Mouse (Mus musculus) forebrain, embryonic 11.5 days (tissue): ENCODE measurements around the gene Eomes. TPM values are rescaled to one million over a fixed set of nuclear protein-coding genes. Genes with fewer than 3 reads are reported as not detected.

Experiments
- ATAC-seq: fragments of 200-750 bp; cut with Nextera tagmentation; replicated peaks from 2 replicates; pipeline ENCODE4 v1.8.0; 2017; ENCODE audit warnings: moderate TSS enrichment; ENCODE audit not compliant: low FRiP score
- DNase-seq: peaks from one replicate; pipeline ENCODE4 v3.0.0-alpha.2; 2017; ENCODE audit warnings: low spot score
- H3K27ac ChIP-seq: fragments of 300-500 bp; sonication (generic); 2 replicates; pipeline ENCODE4 v1.5.1; 2014; ENCODE audit warnings: low read depth, low read length
- H3K27me3 ChIP-seq: fragments of 300-500 bp; sonication (generic); 2 replicates; pipeline ENCODE4 v1.6.1; 2014; ENCODE audit warnings: mild to moderate bottlenecking, low read length, mixed read lengths; ENCODE audit not compliant: control insufficient read depth, insufficient read depth
- H3K36me3 ChIP-seq: fragments of 300-500 bp; sonication (generic); 2 replicates; pipeline ENCODE4 v1.6.1; 2014; ENCODE audit warnings: mild to moderate bottlenecking, low read length, moderate library complexity, mixed read lengths; ENCODE audit not compliant: control insufficient read depth, insufficient read depth
- H3K4me1 ChIP-seq: fragments of 300-500 bp; sonication (generic); replicated peaks from 2 replicates; pipeline ENCODE4 v1.6.1; 2014; ENCODE audit warnings: low read length, mixed read lengths; ENCODE audit not compliant: control insufficient read depth, insufficient read depth
- H3K4me2 ChIP-seq: fragments of 300-500 bp; sonication (generic); 2 replicates; pipeline ENCODE4 v1.6.1; 2014; ENCODE audit warnings: low read depth, mild to moderate bottlenecking, low read length, moderate library complexity, mixed read lengths; ENCODE audit not compliant: severe bottlenecking
- H3K4me3 ChIP-seq: fragments of 300-500 bp; sonication (generic); 2 replicates; pipeline ENCODE4 v1.5.1; 2014; ENCODE audit warnings: low read depth, low read length
- H3K9ac ChIP-seq: fragments of 300-500 bp; sonication (generic); 2 replicates; pipeline ENCODE4 v1.6.1; 2014; ENCODE audit warnings: low read length
- H3K9me3 ChIP-seq: fragments of 300-500 bp; sonication (generic); 2 replicates; pipeline ENCODE4 v1.6.1; 2016; ENCODE audit warnings: low read length, mixed read lengths; ENCODE audit not compliant: control insufficient read depth
- WGBS: fragments of 180-500 bp; shearing (Covaris S2); extraction: QIAGEN DNeasy Blood & Tissue Kit; methylation state at CpG from one replicate; pipeline ENCODE4 v1.1.7; 2014; 5-methylcytosine and 5-hydroxymethylcytosine counted together
- polyA plus RNA-seq: library from polyadenylated mRNA; unstranded; fragments of >200 nt; fragmentation: Nextera tagmentation; extraction: Ambion mirVana; gene quantifications from 2 replicates; pipeline ENCODE4 v1.2.1, GENCODE M21; 2014

The Eomes gene
- polyA plus RNA-seq, 1 experiment from 2014 or later: 22.9 TPM

DNA sequence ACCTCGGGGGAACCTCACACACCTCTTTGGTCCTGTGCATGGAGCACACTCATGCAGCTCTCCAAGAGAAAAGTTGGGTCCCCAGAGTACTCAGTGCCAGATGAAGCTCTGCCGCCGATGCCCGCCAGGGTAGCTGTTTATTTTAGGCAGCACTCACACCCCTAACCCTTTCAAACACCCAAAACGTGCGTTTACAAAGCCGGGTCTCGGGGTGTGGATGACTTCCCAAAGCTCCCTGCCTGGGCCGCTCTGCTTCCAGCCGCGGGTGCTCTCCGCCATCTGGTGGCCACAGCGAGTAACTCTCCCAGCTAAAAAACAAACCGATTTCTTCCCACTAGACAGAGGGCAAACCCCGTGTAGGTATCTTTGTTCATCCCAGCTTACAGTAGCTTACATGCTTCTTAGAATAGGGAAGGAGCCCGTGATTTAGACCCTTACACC lies 11.6 kb downstream of the Eomes start:
- H3K4me2 ChIP-seq: peak overlapping the region; percentile 59
- peak overlapping the region; percentile 30 for H3K4me3 ChIP-seq
- under 1% methylated on average over 16 of the region's 16 CpGs for WGBS
- peak; percentile 77 for ATAC-seq
- H3K9me3 ChIP-seq: no peaks in the 10 kb centered on the region
- H3K27ac ChIP-seq: no peak overlapping the region
- peaks cover 15% of the 10 kb centered on the region for H3K4me1 ChIP-seq
- no peak overlapping the region for H3K9ac ChIP-seq
- H3K36me3 ChIP-seq: no peaks in the 10 kb centered on the region
- H3K27me3 ChIP-seq: peaks cover 48% of the 10 kb centered on the region
- peak; percentile 90 for DNase-seq

DNA sequence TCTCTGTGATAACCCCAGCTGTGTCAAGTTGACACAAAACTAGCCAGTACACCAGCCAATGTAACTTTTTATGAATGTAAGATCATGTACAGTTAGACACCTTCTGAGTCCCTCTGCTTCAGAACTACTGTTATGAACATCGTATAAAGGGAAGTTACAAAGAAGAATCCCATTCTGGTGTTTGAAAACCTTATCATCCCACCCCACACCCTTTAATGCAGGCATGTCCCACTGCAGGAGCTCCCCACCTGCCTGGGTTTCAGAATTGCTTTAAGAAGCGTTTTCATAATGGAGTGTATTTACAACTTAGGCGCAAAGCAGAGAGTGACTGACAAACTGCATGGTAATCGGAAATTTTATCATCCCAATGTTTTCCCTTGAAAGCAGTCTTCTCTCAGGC lies 13.2 kb downstream of the Eomes start:
- peaks cover 35% of the 10 kb centered on the region for H3K27me3 ChIP-seq

DNA sequence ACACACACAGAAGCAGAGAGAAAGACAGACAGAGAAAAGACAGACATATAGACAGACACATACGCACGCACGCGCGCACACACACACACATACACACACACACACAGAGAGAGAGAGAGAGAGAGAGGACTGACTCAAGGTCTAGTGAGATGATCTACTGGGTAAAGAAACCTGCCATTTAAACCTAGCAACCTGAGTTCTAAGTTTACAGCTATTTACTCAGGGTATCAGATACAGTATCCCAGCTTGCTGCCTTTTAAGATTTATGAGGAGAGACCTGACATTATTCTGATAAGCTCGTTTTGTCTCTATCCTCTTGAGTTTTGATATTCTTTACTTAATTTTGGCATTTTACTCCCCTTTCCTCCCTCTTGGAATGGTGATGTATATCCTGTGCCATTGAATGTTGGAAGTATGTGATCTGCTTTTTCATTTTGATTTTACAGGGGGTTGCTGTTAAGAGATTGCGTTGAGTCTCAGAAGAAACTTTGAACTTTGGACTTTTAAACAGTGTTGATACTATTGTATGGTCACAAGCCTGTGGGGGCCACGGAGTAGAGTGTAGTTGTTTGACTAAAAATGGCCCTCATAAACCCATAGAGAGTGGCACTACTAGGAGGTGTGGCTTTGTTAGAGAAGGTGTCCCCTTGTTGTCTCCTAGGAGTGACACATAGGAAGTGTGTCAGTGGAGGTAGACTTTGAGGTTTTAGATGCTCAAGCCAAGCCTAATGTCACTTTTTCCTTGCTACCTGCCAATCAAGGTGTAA lies 15.1 kb downstream of the Eomes start:
- Histone ChIP-seq H3K9ac (no peak overlapping the region), H3K36me3 (no peaks in the 10 kb centered on the region), H3K4me1 (peaks cover 2% of the 10 kb centered on the region), H3K27ac (no peak overlapping the region), H3K9me3 (no peaks in the 10 kb centered on the region), H3K4me3 (no peak overlapping the region), H3K27me3 (peaks cover 16% of the 10 kb centered on the region), H3K4me2 (no peak overlapping the region)
- WGBS: 85% methylated on average over 8 of the region's 8 CpGs
- DNase-seq (peak; percentile 14), ATAC-seq (no peak)

More for the DNA sequence above, 13.2 kb downstream of the Eomes start:
- Histone ChIP-seq H3K36me3 (no peaks in the 10 kb centered on the region), H3K9ac (no peak overlapping the region), H3K27ac (no peak overlapping the region), H3K4me1 (peaks cover 15% of the 10 kb centered on the region), H3K4me3 (no peak overlapping the region), H3K9me3 (no peaks in the 10 kb centered on the region), H3K4me2 (no peak overlapping the region)
- no peak for DNase-seq
- WGBS: 88% methylated on average over 4 of the region's 4 CpGs
- no peak for ATAC-seq

DNA sequence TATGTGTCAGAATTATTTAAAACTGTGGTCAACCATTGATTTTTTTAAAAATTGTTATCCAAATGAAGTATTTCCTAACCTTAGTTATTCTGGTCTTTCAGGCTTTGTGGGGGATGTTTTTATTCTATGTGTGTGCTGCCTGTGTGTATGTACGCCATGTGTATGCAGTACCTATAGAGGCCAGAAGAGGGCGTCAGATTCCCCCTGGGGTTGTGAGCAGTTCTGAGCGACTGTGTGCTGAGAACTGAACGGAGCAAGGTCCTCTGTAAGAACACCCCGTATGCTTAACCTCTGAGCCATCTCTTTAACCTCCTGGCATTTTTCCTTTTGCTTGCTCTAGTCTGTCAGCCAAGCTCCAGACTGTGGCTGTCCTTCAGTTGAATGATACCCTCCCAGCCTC lies 16.1 kb downstream of the Eomes start:
- H3K27ac ChIP-seq: no peak overlapping the region
- H3K9ac ChIP-seq: no peak overlapping the region
- H3K36me3 ChIP-seq: no peaks in the 10 kb centered on the region
- no peaks in the 10 kb centered on the region for H3K4me1 ChIP-seq
- H3K4me3 ChIP-seq: no peak overlapping the region
- peaks cover 7% of the 10 kb centered on the region for H3K27me3 ChIP-seq
- 93% methylated on average over 5 of the region's 5 CpGs for WGBS
- no peak overlapping the region for H3K4me2 ChIP-seq
- H3K9me3 ChIP-seq: no peaks in the 10 kb centered on the region
- ATAC-seq: no peak
- peak; percentile 38 for DNase-seq

GRCm38 (mm10) chr9:118495933-118496332 lies 17.9 kb downstream of the Eomes start:
- no peaks in the 10 kb centered on the region for H3K36me3 ChIP-seq
- H3K9me3 ChIP-seq: no peaks in the 10 kb centered on the region
- no peak overlapping the region for H3K9ac ChIP-seq
- H3K27ac ChIP-seq: no peak overlapping the region
- H3K4me2 ChIP-seq: no peak overlapping the region
- H3K4me1 ChIP-seq: no peaks in the 10 kb centered on the region
- no peak for ATAC-seq
- DNase-seq: no peak
- no peak overlapping the region for H3K4me3 ChIP-seq
- 88% methylated on average over 3 of the region's 3 CpGs for WGBS
- no peaks in the 10 kb centered on the region for H3K27me3 ChIP-seq

DNA sequence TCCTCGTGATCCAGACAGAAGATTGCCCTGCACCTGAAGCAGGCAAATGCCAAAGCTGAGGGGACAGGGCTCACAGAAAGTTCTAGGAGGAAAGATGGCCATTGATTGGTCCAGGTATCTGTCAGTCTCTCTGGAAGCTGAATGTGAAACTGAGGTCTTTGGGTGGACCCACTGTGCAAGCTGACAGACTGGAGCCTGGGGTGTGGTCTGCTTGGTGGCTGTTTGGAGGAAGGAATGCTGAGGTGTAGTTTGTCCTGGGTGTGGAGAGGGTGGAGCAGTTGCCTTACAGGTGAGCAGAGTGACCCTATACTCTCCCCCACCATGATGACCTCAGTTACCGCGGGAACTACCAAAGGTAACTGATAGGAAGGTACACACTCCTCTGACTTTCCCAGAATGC lies 18.9 kb downstream of the Eomes start:
- Histone ChIP-seq H3K27me3 (no peaks in the 10 kb centered on the region), H3K4me1 (no peaks in the 10 kb centered on the region), H3K9me3 (no peaks in the 10 kb centered on the region), H3K27ac (no peak overlapping the region), H3K9ac (no peak overlapping the region), H3K4me2 (no peak overlapping the region), H3K36me3 (no peaks in the 10 kb centered on the region), H3K4me3 (no peak overlapping the region)
- ATAC-seq (no peak), DNase-seq (no peak)
- 86% methylated on average over 3 of the region's 3 CpGs for WGBS

- no peaks in the 10 kb centered on the region for H3K9me3 ChIP-seq
- H3K4me1 ChIP-seq: no peaks in the 10 kb centered on the region
- ATAC-seq: no peak
- no peaks in the 10 kb centered on the region for H3K36me3 ChIP-seq
- no peak overlapping the region for H3K4me2 ChIP-seq
- no peaks in the 10 kb centered on the region for H3K27me3 ChIP-seq
- H3K9ac ChIP-seq: no peak overlapping the region
- 78% methylated on average over 7 of the region's 7 CpGs for WGBS
- DNase-seq: no peak
- no peak overlapping the region for H3K27ac ChIP-seq
- no peak overlapping the region for H3K4me3 ChIP-seq
These were observed 20.0 kb downstream of the Eomes start for GRCm38 (mm10) chr9:118498061-118498460.

DNA sequence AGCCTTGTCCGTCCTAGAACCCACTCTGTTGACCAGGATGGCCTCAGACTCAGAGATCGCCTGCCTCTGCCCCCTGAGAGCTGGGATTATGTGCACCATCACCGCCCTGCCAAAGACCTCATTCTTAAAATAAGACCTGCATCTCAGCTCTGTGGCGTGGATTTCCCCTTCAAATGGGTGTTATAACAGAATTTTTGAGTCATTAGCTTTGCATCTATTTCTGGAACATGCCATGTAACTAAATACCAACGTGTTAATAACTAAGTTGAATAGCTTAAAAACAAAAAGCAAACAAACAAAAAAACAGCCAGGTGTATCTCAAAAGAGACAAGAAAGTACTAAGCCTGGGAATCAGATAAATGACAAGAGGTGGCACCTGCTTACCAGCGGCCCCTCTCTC lies 23.0 kb downstream of the Eomes start:
- 78% methylated on average over 6 of the region's 6 CpGs for WGBS
- H3K27me3 ChIP-seq: no peaks in the 10 kb centered on the region
- H3K4me3 ChIP-seq: no peak overlapping the region
- no peaks in the 10 kb centered on the region for H3K9me3 ChIP-seq
- no peaks in the 10 kb centered on the region for H3K36me3 ChIP-seq
- ATAC-seq (no peak), DNase-seq (no peak)
- H3K4me2 ChIP-seq: no peak overlapping the region
- H3K27ac ChIP-seq: no peak overlapping the region
- H3K9ac ChIP-seq: no peak overlapping the region
- 0 out of 2 replicates have a peak, but pooled peaks cover 2% of the 10 kb centered on the region for H3K4me1 ChIP-seq

GRCm38 (mm10) chr9:118504656-118505055 lies 26.6 kb downstream of the Eomes start:
- no peaks in the 10 kb centered on the region for H3K9me3 ChIP-seq
- no peak overlapping the region for H3K27ac ChIP-seq
- no peak for DNase-seq
- no peaks in the 10 kb centered on the region for H3K27me3 ChIP-seq
- no peaks in the 10 kb centered on the region for H3K36me3 ChIP-seq
- no peak overlapping the region for H3K4me2 ChIP-seq
- 94% methylated on average over 3 of the region's 3 CpGs for WGBS
- no peak overlapping the region for H3K4me3 ChIP-seq
- peaks cover 12% of the 10 kb centered on the region for H3K4me1 ChIP-seq
- ATAC-seq: no peak
- no peak overlapping the region for H3K9ac ChIP-seq
